Mouse (Mus musculus): ENCODE results near the gene Usp46.

Gene Usp46

GRCm38 (mm10) chr5:74067831-74068713 is at the start of gene Usp46:
Usp46 (minus strand) TSS chr5:74068431.
- DNase-seq (ENCODE audit: low read depth, low spot score): no peak

GRCm38 (mm10) chr5:74113961-74114689 is 45.9 kb upstream of the Usp46 start:
- no peak for DNase-seq (ENCODE audit: low read depth, low spot score)

GRCm38 (mm10) chr5:74105445-74105844 is 37.2 kb upstream of the Usp46 start:
- no peak for DNase-seq (ENCODE audit: low read depth, low spot score)

- no peak for DNase-seq (ENCODE audit: low read depth, low spot score)
Observed at GRCm38 (mm10) chr5:74101761-74102160, 33.5 kb upstream of the Usp46 start.

- no peak for DNase-seq (ENCODE audit: low read depth, low spot score)
Observed at GRCm38 (mm10) chr5:74099046-74099445, 30.8 kb upstream of the Usp46 start.

GRCm38 (mm10) chr5:74097854-74098220 is 29.6 kb upstream of the Usp46 start:
- no peak for DNase-seq (ENCODE audit: low read depth, low spot score)

- no peak for DNase-seq (ENCODE audit: low read depth, low spot score)
Observed at GRCm38 (mm10) chr5:74097116-74097853, 29.1 kb upstream of the Usp46 start.

GRCm38 (mm10) chr5:74096060-74096459 is 27.8 kb upstream of the Usp46 start:
- DNase-seq (ENCODE audit: low read depth, low spot score): no peak

- no peak for DNase-seq (ENCODE audit: low read depth, low spot score)
Observed at GRCm38 (mm10) chr5:74095611-74096010, 27.4 kb upstream of the Usp46 start.

GRCm38 (mm10) chr5:74094841-74095437 is 26.7 kb upstream of the Usp46 start:
- DNase-seq (ENCODE audit: low read depth, low spot score): no peak

GRCm38 (mm10) chr5:74093556-74094428 is 25.6 kb upstream of the Usp46 start:
- no peak for DNase-seq (ENCODE audit: low read depth, low spot score)

GRCm38 (mm10) chr5:74092833-74093555 is 24.8 kb upstream of the Usp46 start:
- peak; percentile 91 for DNase-seq (ENCODE audit: low read depth, low spot score)

- no peak for DNase-seq (ENCODE audit: low read depth, low spot score)
Observed at GRCm38 (mm10) chr5:74092481-74092832, 24.2 kb upstream of the Usp46 start.

- no peak for DNase-seq (ENCODE audit: low read depth, low spot score)
Observed at GRCm38 (mm10) chr5:74089643-74090042, 21.4 kb upstream of the Usp46 start.

GRCm38 (mm10) chr5:74081756-74082155 is 13.5 kb upstream of the Usp46 start:
- no peak for DNase-seq (ENCODE audit: low read depth, low spot score)

GRCm38 (mm10) chr5:74078861-74079615 is 10.8 kb upstream of the Usp46 start:
- no peak for DNase-seq (ENCODE audit: low read depth, low spot score)

- no peak for DNase-seq (ENCODE audit: low read depth, low spot score)
Observed at GRCm38 (mm10) chr5:74078400-74078799, 10.2 kb upstream of the Usp46 start.

GRCm38 (mm10) chr5:74077959-74078358 is 9.7 kb upstream of the Usp46 start:
- DNase-seq (ENCODE audit: low read depth, low spot score): no peak

GRCm38 (mm10) chr5:74076759-74077158 is 8.5 kb upstream of the Usp46 start:
- no peak for DNase-seq (ENCODE audit: low read depth, low spot score)
